Mouse (Mus musculus): Measurements from ENCODE around the gene B3galt5. TPM values are rescaled to one million over a fixed set of nuclear protein-coding genes. Genes with fewer than 3 reads are reported as not detected.

Gene B3galt5
- 0.04 TPM in 1 of 2 replicates, not detected in the other for polyA plus RNA-seq (2016; fragmentation: Nextera tagmentation; extraction: Ambion mirVana)

GRCm38 (mm10) chr16:96235366-96235970 lies at the start of gene B3galt5:
Gene B3galt5 (plus strand): TSS chr16:96235801.
- H3K9me3 ChIP-seq: no peaks in the 10 kb centered on the region
- WGBS: 78% methylated on average over 17 of the region's 17 CpGs
- DNase-seq (ENCODE audit: low spot score): peak; percentile 61
- H3K4me1 ChIP-seq: no peaks in the 10 kb centered on the region
- H3K27me3 ChIP-seq (ENCODE audit: insufficient read depth, poor library complexity, severe bottlenecking): no peaks in the 10 kb centered on the region
- H3K36me3 ChIP-seq: no peaks in the 10 kb centered on the region
- no peak within 1 kb of the TSS for H3K4me3 ChIP-seq
- no peak within 1 kb of the TSS for H3K27ac ChIP-seq

- WGBS: 78% methylated on average over 5 of the region's 5 CpGs
Measured at GRCm38 (mm10) chr16:96187619-96188018, 48.0 kb upstream of the B3galt5 start.

DNA sequence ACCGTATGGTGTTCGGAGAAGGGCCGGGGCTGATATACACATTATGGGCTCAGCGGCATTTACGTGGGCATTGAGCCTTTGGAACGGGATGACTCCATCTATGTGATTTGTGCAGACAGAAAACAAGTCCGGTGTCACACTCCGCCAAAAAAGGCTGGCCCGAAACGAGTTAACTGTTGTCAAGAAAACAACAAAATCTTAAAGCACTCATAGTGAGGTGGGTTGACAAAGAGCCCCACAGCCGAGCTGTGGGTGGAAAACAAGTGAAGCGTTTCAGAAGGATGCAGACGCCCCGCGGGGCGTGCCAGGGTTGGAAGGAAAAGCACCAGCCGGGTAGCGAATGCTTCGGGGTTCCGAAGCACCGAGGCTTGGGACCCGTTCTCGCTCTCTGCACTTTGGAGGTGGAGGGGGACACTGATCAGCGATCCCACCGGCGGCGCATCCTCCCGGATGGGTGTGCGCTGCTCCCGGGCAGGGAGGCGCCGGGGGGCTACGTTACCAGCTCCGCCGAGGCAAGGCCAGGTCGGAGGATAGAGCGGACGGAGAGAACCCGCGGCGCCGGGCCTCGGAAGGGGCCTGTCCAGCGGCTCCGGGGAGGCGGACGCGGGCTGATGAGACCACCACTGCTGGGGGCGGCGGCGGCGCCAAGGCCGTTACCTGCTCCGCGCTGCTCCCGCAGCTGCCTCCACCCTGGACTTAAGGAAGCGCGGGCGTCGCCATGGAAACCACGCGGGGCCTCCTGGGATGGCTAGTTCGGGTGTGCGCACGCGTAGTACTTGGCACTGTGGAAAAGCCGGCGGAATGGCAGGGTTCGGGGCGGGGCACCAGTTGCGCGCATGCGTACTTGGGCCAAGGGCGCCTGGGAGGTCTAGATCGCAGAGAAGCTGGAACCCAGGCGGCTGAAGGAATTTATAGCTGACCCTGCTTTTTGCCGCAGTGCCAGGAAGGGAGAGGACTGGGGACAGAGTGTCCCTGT lies 43.8 kb upstream of the B3galt5 start, which contains the start of gene Lca5l:
Lca5l (minus strand) TSS at position 741 of the 976 bp plus-strand sequence.
- Histone ChIP-seq H3K9me3 (no peaks in the 10 kb centered on the region), H3K27ac (peak within 1 kb of the TSS; percentile 82), H3K27me3 (ENCODE audit: insufficient read depth, poor library complexity, severe bottlenecking) (peaks cover 11% of the 10 kb centered on the region; the same call in 1 of the 2 replicates), H3K4me1 (peaks cover 10% of the 10 kb centered on the region; the same call in 1 of the 2 replicates), H3K36me3 (no peaks in the 10 kb centered on the region), H3K4me3 (peak within 1 kb of the TSS; percentile 89)
- WGBS: 1% methylated on average over 77 of the region's 77 CpGs
- DNase-seq (ENCODE audit: low spot score): peak; percentile 99

More at GRCm38 (mm10) chr16:96187619-96188018, 48.0 kb upstream of the B3galt5 start:
- DNase-seq (ENCODE audit: low spot score): no peak
- H3K27ac ChIP-seq: no peak overlapping the region
- peaks cover 8% of the 10 kb centered on the region; the same call in 1 of the 2 replicates for H3K4me1 ChIP-seq
- H3K27me3 ChIP-seq (ENCODE audit: insufficient read depth, poor library complexity, severe bottlenecking): peaks cover 11% of the 10 kb centered on the region; the same call in 1 of the 2 replicates
- peaks cover 4% of the 10 kb centered on the region; the same call in 1 of the 2 replicates for H3K36me3 ChIP-seq
- H3K9me3 ChIP-seq: peaks cover 5% of the 10 kb centered on the region; the same call in 1 of the 2 replicates
- H3K4me3 ChIP-seq: no peak overlapping the region

GRCm38 (mm10) chr16:96199913-96200701 lies 35.5 kb upstream of the B3galt5 start, which contains the start of gene Sh3bgr:
Gene Sh3bgr (plus strand): TSS chr16:96200450.
- Histone ChIP-seq H3K36me3 (no peaks in the 10 kb centered on the region), H3K4me1 (peaks cover 12% of the 10 kb centered on the region), H3K27ac (peak within 1 kb of the TSS; percentile 89), H3K27me3 (ENCODE audit: insufficient read depth, poor library complexity, severe bottlenecking) (no peaks in the 10 kb centered on the region), H3K4me3 (peak within 1 kb of the TSS; percentile 58), H3K9me3 (no peaks in the 10 kb centered on the region)
- 2% methylated on average over 20 of the region's 20 CpGs for WGBS
- DNase-seq (ENCODE audit: low spot score): peak; percentile 97

GRCm38 (mm10) chr16:96200702-96201028 lies 34.9 kb upstream of the B3galt5 start:
- H3K27me3 ChIP-seq (ENCODE audit: insufficient read depth, poor library complexity, severe bottlenecking): no peaks in the 10 kb centered on the region
- no peak for DNase-seq (ENCODE audit: low spot score)
- no peaks in the 10 kb centered on the region for H3K36me3 ChIP-seq
- WGBS: 26% methylated on average over 9 of the region's 9 CpGs
- H3K9me3 ChIP-seq: no peaks in the 10 kb centered on the region
- peak overlapping the region; percentile 89 for H3K27ac ChIP-seq
- H3K4me3 ChIP-seq: peak overlapping the region; percentile 58
- peaks cover 17% of the 10 kb centered on the region for H3K4me1 ChIP-seq

DNA sequence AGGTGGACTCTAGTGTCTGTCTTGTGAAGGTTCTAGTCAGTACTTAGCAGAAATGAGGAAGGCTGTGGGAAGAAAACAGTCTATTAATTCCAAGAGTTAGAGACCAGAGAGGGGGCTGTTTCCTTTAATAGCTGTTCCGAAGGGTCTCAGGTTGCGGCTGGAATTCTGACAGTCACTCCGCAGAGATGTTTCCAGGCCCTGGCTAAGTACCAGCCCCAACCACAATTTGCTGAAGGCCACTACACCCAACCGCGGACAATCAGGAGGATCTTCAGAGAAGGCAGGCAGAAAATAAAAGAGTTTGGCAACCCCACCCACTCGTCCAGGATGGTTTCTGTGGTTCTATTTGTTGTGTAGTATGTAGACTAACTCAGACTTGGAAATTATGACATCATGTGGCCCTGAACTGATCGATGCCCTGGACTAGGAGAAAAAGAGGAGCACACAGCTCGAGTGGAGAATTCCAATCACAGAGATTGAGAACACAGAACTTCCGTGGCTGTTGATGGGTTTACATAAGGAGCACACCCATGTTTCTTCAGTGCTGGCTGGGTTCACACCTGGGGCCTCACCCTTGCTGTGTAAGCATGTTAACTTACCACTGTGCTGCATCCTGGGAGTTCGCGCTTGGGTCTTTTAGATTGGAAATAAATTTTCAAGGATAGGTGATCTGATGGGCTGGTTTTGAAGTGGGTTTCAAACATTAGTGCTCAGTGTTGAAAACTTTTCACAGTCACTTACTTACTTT lies 33.9 kb upstream of the B3galt5 start:
- Histone ChIP-seq H3K9me3 (no peaks in the 10 kb centered on the region), H3K27ac (peak overlapping the region; percentile 89), H3K36me3 (0 out of 2 replicates have a peak, but pooled peaks cover 1% of the 10 kb centered on the region), H3K27me3 (ENCODE audit: insufficient read depth, poor library complexity, severe bottlenecking) (no peaks in the 10 kb centered on the region), H3K4me3 (peak overlapping the region; percentile 58), H3K4me1 (peaks cover 27% of the 10 kb centered on the region)
- 45% methylated on average over 11 of the region's 11 CpGs for WGBS
- DNase-seq (ENCODE audit: low spot score): peak; percentile 71

GRCm38 (mm10) chr16:96209789-96210188 lies 25.8 kb upstream of the B3galt5 start:
- H3K4me3 ChIP-seq: no peak overlapping the region
- no peaks in the 10 kb centered on the region for H3K9me3 ChIP-seq
- H3K4me1 ChIP-seq: peaks cover 63% of the 10 kb centered on the region
- H3K36me3 ChIP-seq: peaks cover 48% of the 10 kb centered on the region
- no peaks in the 10 kb centered on the region for H3K27me3 ChIP-seq (ENCODE audit: insufficient read depth, poor library complexity, severe bottlenecking)
- no peak for DNase-seq (ENCODE audit: low spot score)
- 61% methylated on average over 10 of the region's 10 CpGs for WGBS
- peak overlapping the region; percentile 78 for H3K27ac ChIP-seq

DNA sequence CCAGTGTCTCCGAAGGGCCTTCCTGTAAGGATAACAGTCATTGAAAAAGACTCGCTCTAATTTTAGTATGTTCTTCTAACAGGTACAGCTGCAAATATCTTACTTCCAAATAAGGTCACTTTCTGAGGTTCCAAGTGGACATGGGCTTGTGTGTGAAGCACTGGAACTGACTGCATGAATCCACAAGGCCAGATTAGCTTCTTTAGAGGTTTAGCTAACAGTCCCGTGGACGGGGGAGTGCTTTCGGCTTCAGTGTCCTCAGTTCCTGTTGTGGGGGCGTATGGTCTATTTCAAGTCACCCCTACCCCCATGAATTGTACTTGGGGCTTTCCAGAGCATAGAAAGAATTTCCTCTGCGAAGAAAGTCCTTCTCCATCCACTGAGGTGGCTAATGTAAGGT lies 24.7 kb upstream of the B3galt5 start:
- H3K4me1 ChIP-seq: peaks cover 53% of the 10 kb centered on the region
- H3K4me3 ChIP-seq: no peak overlapping the region
- DNase-seq (ENCODE audit: low spot score): no peak
- no peaks in the 10 kb centered on the region for H3K27me3 ChIP-seq (ENCODE audit: insufficient read depth, poor library complexity, severe bottlenecking)
- peaks cover 57% of the 10 kb centered on the region for H3K36me3 ChIP-seq
- WGBS: 41% methylated on average over 7 of the region's 7 CpGs
- peak overlapping the region; percentile 78 for H3K27ac ChIP-seq
- no peaks in the 10 kb centered on the region for H3K9me3 ChIP-seq

DNA sequence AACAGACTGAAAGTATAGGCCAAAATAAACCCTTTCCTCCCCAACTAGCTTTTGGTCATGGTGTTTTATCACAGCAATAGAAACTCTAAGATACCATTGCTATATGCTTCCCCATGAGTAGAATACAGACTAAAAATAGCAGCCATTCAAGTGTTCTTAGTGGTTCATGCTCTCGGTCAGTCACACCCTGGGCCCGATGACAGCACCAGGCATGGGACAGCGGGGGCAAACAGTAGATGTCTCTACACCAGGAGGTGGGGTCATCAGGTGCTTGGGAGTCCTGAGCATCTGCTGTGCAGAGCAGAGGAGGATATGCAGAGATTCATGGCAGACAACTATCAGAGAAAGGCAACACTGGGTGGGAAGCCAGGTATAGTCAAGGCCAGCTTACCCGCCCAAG lies 22.6 kb upstream of the B3galt5 start:
- WGBS: 50% methylated on average over 4 of the region's 4 CpGs
- peak; percentile 91 for DNase-seq (ENCODE audit: low spot score)
- no peak overlapping the region for H3K4me3 ChIP-seq
- H3K27ac ChIP-seq: peak overlapping the region; percentile 78
- H3K27me3 ChIP-seq (ENCODE audit: insufficient read depth, poor library complexity, severe bottlenecking): no peaks in the 10 kb centered on the region
- peaks cover 34% of the 10 kb centered on the region; the same call in 1 of the 2 replicates for H3K4me1 ChIP-seq
- H3K36me3 ChIP-seq: peaks cover 55% of the 10 kb centered on the region
- H3K9me3 ChIP-seq: no peaks in the 10 kb centered on the region

DNA sequence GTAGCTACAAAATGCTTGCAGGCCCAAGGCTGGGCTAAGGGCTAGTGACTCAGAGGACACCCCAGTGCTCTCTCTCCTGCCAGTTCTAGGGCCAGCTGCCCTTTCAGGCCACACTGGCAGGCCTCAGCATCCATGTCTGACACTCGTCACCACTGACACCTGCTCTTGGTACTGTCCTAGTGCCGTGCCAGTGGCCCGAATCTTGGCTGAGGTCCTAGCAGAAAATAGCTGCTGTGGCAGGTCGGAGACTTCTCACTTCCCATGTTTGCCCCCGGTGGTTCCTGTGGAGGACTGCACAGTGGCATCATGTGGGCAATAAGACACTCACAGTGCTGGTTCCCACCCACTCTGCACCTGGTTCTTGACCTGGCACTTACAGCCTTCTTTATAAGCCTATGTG lies 14.1 kb upstream of the B3galt5 start:
- Histone ChIP-seq H3K9me3 (no peaks in the 10 kb centered on the region), H3K27me3 (ENCODE audit: insufficient read depth, poor library complexity, severe bottlenecking) (no peaks in the 10 kb centered on the region), H3K36me3 (peaks cover 71% of the 10 kb centered on the region), H3K4me1 (0 out of 2 replicates have a peak, but pooled peaks cover 4% of the 10 kb centered on the region), H3K27ac (no peak overlapping the region), H3K4me3 (no peak overlapping the region)
- 62% methylated on average over 5 of the region's 5 CpGs for WGBS
- peak; percentile 72 for DNase-seq (ENCODE audit: low spot score)

GRCm38 (mm10) chr16:96221959-96222358 lies 13.6 kb upstream of the B3galt5 start:
- WGBS: 67% methylated on average over 3 of the region's 3 CpGs
- Histone ChIP-seq H3K4me3 (no peak overlapping the region), H3K27ac (no peak overlapping the region)

More at GRCm38 (mm10) chr16:96221959-96222358, 13.6 kb upstream of the B3galt5 start:
- Histone ChIP-seq H3K4me1 (0 out of 2 replicates have a peak, but pooled peaks cover 4% of the 10 kb centered on the region), H3K36me3 (peaks cover 72% of the 10 kb centered on the region), H3K9me3 (no peaks in the 10 kb centered on the region), H3K27me3 (ENCODE audit: insufficient read depth, poor library complexity, severe bottlenecking) (no peaks in the 10 kb centered on the region)
- DNase-seq (ENCODE audit: low spot score): peak; percentile 69
